Mouse (Mus musculus) ES-E14 (cell line): ENCODE measurements at regions not wholly inside any gene's neighbourhood (a gene's known extent, or its start where the extent isn't known, plus 50 kb on each side); places are given as distances from the start of the nearest gene placed in this dataset.

Experiments
- DNase-seq: peaks from one replicate; pipeline ENCODE4 v3.0.0-alpha.2; 2013; ENCODE audit warnings: low read depth, low spot score
- H3K27ac ChIP-seq: 2 replicates; pipeline ENCODE4 v1.5.1; 2012; ENCODE audit warnings: low read depth, mild to moderate bottlenecking, low read length, moderate library complexity, mixed read lengths; ENCODE audit not compliant: poor library complexity, insufficient read depth, severe bottlenecking
- H3K36me3 ChIP-seq: 2 replicates; pipeline ENCODE4 v1.6.1; 2012; ENCODE audit warnings: mild to moderate bottlenecking, low read length, moderate library complexity, mixed read lengths; ENCODE audit not compliant: control insufficient read depth, poor library complexity, insufficient read depth, severe bottlenecking
- H3K4me1 ChIP-seq, 2 experiments: fragments of 150-350 bp in 1 of 2; sonication (generic) in 1 of 2; 2 replicates each; pipeline ENCODE4 v1.6.1; 2012; ENCODE audit warnings: low read length in 2 of 2, mild to moderate bottlenecking in 1 of 2, mixed read lengths in 1 of 2; ENCODE audit not compliant: control insufficient read depth in 2 of 2, insufficient read depth in 2 of 2, poor library complexity in 1 of 2
- H3K4me3 ChIP-seq, 2 experiments: fragments of 150-350 bp in 1 of 2; sonication (generic) in 1 of 2; 2 replicates each; pipeline ENCODE4 v1.5.1; 2012; ENCODE audit warnings: low read length in 2 of 2, low read depth in 1 of 2, mild to moderate bottlenecking in 1 of 2, mixed read lengths in 1 of 2; ENCODE audit not compliant: insufficient read depth in 1 of 2, poor library complexity in 1 of 2, severe bottlenecking in 1 of 2
- H3K9ac ChIP-seq: 2 replicates; pipeline ENCODE4 v1.6.1; 2012; ENCODE audit warnings: low read depth, mild to moderate bottlenecking, low read length, mixed read lengths; ENCODE audit not compliant: poor library complexity, insufficient read depth, severe bottlenecking
- H3K9me3 ChIP-seq: fragments of 150-350 bp; sonication (generic); 2 replicates; pipeline ENCODE4 v1.6.1; 2012; ENCODE audit warnings: low read depth, mild to moderate bottlenecking, low read length; ENCODE audit not compliant: control insufficient read depth, insufficient read depth
- CHD2 ChIP-seq: IDR thresholded peaks from 2 replicates; pipeline ENCODE4 v1.6.1; 2014; ENCODE audit warnings: mild to moderate bottlenecking, low read depth, low read length, inconsistent platforms
- HCFC1 ChIP-seq: IDR thresholded peaks from 2 replicates; pipeline ENCODE4 v1.6.1; 2012; ENCODE audit warnings: low read length, inconsistent platforms, borderline replicate concordance; ENCODE audit not compliant: insufficient read depth
- MAFK ChIP-seq: IDR thresholded peaks from 2 replicates; pipeline ENCODE4 v1.6.1; 2014; ENCODE audit warnings: mild to moderate bottlenecking, low read depth, low read length, inconsistent platforms; ENCODE audit not compliant: insufficient read depth
- ZC3H11A ChIP-seq: IDR thresholded peaks from 2 replicates; pipeline ENCODE4 v1.6.1; 2012; ENCODE audit warnings: low read depth, mild to moderate bottlenecking, inconsistent platforms, low read length, borderline replicate concordance
- ZNF384 ChIP-seq: IDR thresholded peaks from 2 replicates; pipeline ENCODE4 v1.6.1; 2012; ENCODE audit warnings: low read depth, low read length, inconsistent platforms
- in situ Hi-C, 2 experiments: fragments of 600-800 bp; cut with MboI; formaldehyde crosslinking; loops; one replicate each; pipeline ENCODE4 v1.15.1; 2025; ENCODE audit warnings: low sequenced_read_pairs in 2 of 2, inconsistent platforms in 1 of 2; ENCODE audit not compliant: unreplicated experiment in 2 of 2

- H3K36me3 ChIP-seq: no peaks in the 10 kb centered on the region
- H3K4me1 ChIP-seq: no peaks in the 10 kb centered on the region
- no peak for DNase-seq
- H3K27ac ChIP-seq: no peak overlapping the region
- in situ Hi-C loops: no loop called here
- TF ChIP-seq ZC3H11A (no peak), CHD2 (no peak), ZNF384 (no peak), HCFC1 (no peak), MAFK (no peak)
- no peaks in the 10 kb centered on the region for H3K9me3 ChIP-seq
- H3K4me3 ChIP-seq: no peak overlapping the region
- H3K9ac ChIP-seq: no peak overlapping the region
These were observed 267.7 kb upstream of the Nmur2 start for GRCm38 (mm10) chr11:56308383-56309105.

GRCm38 (mm10) chr11:56307051-56307450 is 266.2 kb upstream of the Nmur2 start:
- peak; percentile 16 for DNase-seq
- in situ Hi-C loops: no loop called here
- Histone ChIP-seq H3K9ac (no peak overlapping the region), H3K9me3 (no peaks in the 10 kb centered on the region), H3K4me3 (no peak overlapping the region), H3K36me3 (no peaks in the 10 kb centered on the region), H3K27ac (no peak overlapping the region), H3K4me1 (no peaks in the 10 kb centered on the region)
- TF ChIP-seq MAFK (no peak), HCFC1 (no peak), ZC3H11A (no peak), ZNF384 (no peak), CHD2 (no peak)

GRCm38 (mm10) chr11:56290651-56291578 is 250.1 kb upstream of the Nmur2 start:
- no peak overlapping the region for H3K27ac ChIP-seq
- in situ Hi-C loops: no loop called here
- H3K9me3 ChIP-seq: no peaks in the 10 kb centered on the region
- no peak overlapping the region for H3K9ac ChIP-seq
- H3K4me1 ChIP-seq: no peaks in the 10 kb centered on the region
- no peak for DNase-seq
- TF ChIP-seq CHD2 (no peak), ZNF384 (no peak), MAFK (no peak), ZC3H11A (no peak), HCFC1 (no peak)
- no peak overlapping the region for H3K4me3 ChIP-seq
- no peaks in the 10 kb centered on the region for H3K36me3 ChIP-seq

GRCm38 (mm10) chr11:56285575-56286260 is 244.9 kb upstream of the Nmur2 start:
- H3K9me3 ChIP-seq: no peaks in the 10 kb centered on the region
- H3K9ac ChIP-seq: no peak overlapping the region
- no peaks in the 10 kb centered on the region for H3K36me3 ChIP-seq
- no peaks in the 10 kb centered on the region for H3K4me1 ChIP-seq
- DNase-seq: no peak
- no peak overlapping the region for H3K4me3 ChIP-seq
- TF ChIP-seq MAFK (no peak), ZC3H11A (no peak), ZNF384 (no peak), CHD2 (no peak), HCFC1 (no peak)
- in situ Hi-C loops: no loop called here
- no peak overlapping the region for H3K27ac ChIP-seq
